Mouse (Mus musculus) hindbrain, embryonic 14.5 days (tissue): ENCODE measurements around the gene Emb. TPM values are rescaled to one million over a fixed set of nuclear protein-coding genes. Genes with fewer than 3 reads are reported as not detected.
A peak's percentile ranks its signal among the peaks of the same experiment; 100 is the strongest.

Experiments
- ATAC-seq: fragments of 200-750 bp; cut with Nextera tagmentation; 2 replicates; pipeline ENCODE4 v1.8.0; 2017; ENCODE audit warnings: moderate number of reproducible peaks, mild to moderate bottlenecking, moderate TSS enrichment, moderate library complexity; ENCODE audit not compliant: low FRiP score
- DNase-seq: peaks from one replicate; pipeline ENCODE4 v3.0.0-alpha.2; 2015; ENCODE audit warnings: low spot score
- H3K27ac ChIP-seq: fragments of 300-500 bp; sonication (generic); 2 replicates; pipeline ENCODE4 v1.5.1; 2014; ENCODE audit warnings: mild to moderate bottlenecking, moderate library complexity
- H3K27me3 ChIP-seq: fragments of 300-500 bp; sonication (generic); 2 replicates; pipeline ENCODE4 v1.6.1; 2014; ENCODE audit warnings: mild to moderate bottlenecking, low read length, mixed read lengths; ENCODE audit not compliant: control insufficient read depth, insufficient read depth
- H3K36me3 ChIP-seq: fragments of 300-500 bp; sonication (generic); replicated peaks from 2 replicates; pipeline ENCODE4 v1.6.1; 2014; ENCODE audit not compliant: control insufficient read depth, insufficient read depth
- H3K4me1 ChIP-seq: fragments of 300-500 bp; sonication (generic); replicated peaks from 2 replicates; pipeline ENCODE4 v1.6.1; 2014; ENCODE audit warnings: antibody characterized with exemption, low read length, mixed read lengths; ENCODE audit not compliant: control insufficient read depth, insufficient read depth
- H3K4me2 ChIP-seq: fragments of 300-500 bp; sonication (generic); replicated peaks from 2 replicates; pipeline ENCODE4 v1.6.1; 2014; ENCODE audit warnings: mild to moderate bottlenecking, moderate library complexity
- H3K4me3 ChIP-seq: fragments of 300-500 bp; sonication (generic); replicated peaks from 2 replicates; pipeline ENCODE4 v1.5.1; 2014; ENCODE audit warnings: mild to moderate bottlenecking, low read length
- H3K9ac ChIP-seq: fragments of 300-500 bp; sonication (generic); 2 replicates; pipeline ENCODE4 v1.6.1; 2014
- H3K9me3 ChIP-seq: fragments of 300-500 bp; sonication (generic); 2 replicates; pipeline ENCODE4 v1.6.1; 2016; ENCODE audit warnings: low read length; ENCODE audit not compliant: control insufficient read depth
- WGBS: fragments of 180-500 bp; shearing (Covaris S2); extraction: QIAGEN DNeasy Blood & Tissue Kit; methylation state at CpG from one replicate; pipeline ENCODE4 v1.1.7; 2014; 5-methylcytosine and 5-hydroxymethylcytosine counted together
- polyA plus RNA-seq: library from polyadenylated mRNA; unstranded; fragments of >200 nt; fragmentation: Nextera tagmentation; extraction: Ambion mirVana; gene quantifications from 2 replicates; pipeline ENCODE4 v1.2.1, GENCODE M21; 2014

Gene Emb
- polyA plus RNA-seq, 1 experiment from 2014 or later, result 14.9 TPM

DNA sequence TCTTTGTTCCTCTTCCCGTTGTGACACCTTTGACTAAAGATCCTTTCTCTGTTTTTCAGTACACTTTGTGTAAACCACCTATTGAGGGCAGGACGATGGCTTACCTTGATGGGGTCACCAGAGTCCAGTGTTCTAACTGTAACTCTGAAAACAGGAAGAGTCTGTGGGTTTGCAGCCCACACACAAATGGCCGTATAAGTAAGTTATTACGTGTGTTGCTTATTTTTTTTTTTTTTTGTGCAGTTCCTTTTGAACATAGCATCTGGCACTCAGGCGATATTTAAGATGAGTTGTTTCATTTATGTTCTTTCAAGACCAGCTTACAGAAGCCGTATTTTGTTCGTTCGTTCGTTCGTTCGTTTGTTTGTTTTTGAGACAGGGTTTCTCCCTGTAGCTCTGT lies 9.3 kb downstream of the Emb start:
- Histone ChIP-seq H3K36me3 (no peaks in the 10 kb centered on the region), H3K9ac (no peak overlapping the region), H3K27ac (no peak overlapping the region), H3K4me1 (peaks cover 16% of the 10 kb centered on the region), H3K4me3 (no peak overlapping the region), H3K4me2 (no peak overlapping the region), H3K9me3 (no peaks in the 10 kb centered on the region), H3K27me3 (no peaks in the 10 kb centered on the region)
- DNase-seq (no peak), ATAC-seq (no peak)
- WGBS, result 72% methylated on average over 11 of the region's 11 CpGs

- Histone ChIP-seq H3K9me3 (no peaks in the 10 kb centered on the region), H3K4me3 (no peak overlapping the region), H3K4me2 (no peak overlapping the region), H3K9ac (no peak overlapping the region), H3K4me1 (peaks cover 16% of the 10 kb centered on the region), H3K27me3 (no peaks in the 10 kb centered on the region), H3K27ac (no peak overlapping the region), H3K36me3 (no peaks in the 10 kb centered on the region)
- 82% methylated on average over 2 of the region's 2 CpGs for WGBS
- DNase-seq (no peak), ATAC-seq (no peak)
These were observed 9.8 kb downstream of the Emb start for GRCm38 (mm10) chr13:117218092-117218491.

DNA sequence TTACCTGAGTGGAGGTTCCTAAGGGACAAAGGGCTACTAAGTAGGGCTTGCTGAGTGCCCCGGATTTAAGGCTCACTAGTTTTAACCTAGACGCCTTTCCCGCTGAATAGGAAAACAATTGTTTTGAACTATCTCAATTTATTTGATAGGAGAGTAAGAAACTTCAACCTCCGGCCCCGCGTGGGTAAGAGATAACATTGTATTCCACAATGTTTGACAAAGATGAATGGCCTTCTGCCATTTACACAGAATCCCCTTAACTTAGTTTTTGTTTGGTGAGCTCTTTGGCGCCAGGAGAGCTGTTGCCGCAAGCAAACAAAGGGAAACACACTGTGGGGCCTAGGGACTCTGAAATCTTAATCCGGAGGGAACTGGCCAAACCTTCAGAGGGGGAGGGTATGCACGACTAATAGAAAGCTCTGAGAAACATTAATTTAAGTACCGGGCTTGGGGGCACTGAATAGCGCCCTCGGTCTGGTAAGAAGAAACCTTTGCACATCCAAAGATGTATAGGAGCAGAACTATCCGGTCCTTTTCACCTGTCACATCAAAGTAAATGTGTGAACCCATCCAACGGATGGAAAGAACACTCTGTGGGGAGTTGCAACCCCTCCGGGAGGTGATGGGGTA lies 11.7 kb downstream of the Emb start:
- Histone ChIP-seq H3K4me3 (peak overlapping the region; percentile 82), H3K9me3 (no peaks in the 10 kb centered on the region), H3K27ac (peak overlapping the region; percentile 86), H3K4me1 (peaks cover 16% of the 10 kb centered on the region), H3K36me3 (no peaks in the 10 kb centered on the region), H3K27me3 (no peaks in the 10 kb centered on the region), H3K9ac (peak overlapping the region; percentile 95), H3K4me2 (peak overlapping the region; percentile 80)
- DNase-seq, result no peak
- WGBS, result 2% methylated on average over 16 of the region's 16 CpGs
- ATAC-seq, result peak; percentile 6; the same call in 1 of the 2 replicates

- Histone ChIP-seq H3K9ac (peak within 1 kb of the TSS; percentile 95), H3K9me3 (no peaks in the 10 kb centered on the region), H3K4me1 (peaks cover 16% of the 10 kb centered on the region), H3K4me2 (peak within 1 kb of the TSS; percentile 80), H3K27ac (peak within 1 kb of the TSS; percentile 86), H3K4me3 (peak within 1 kb of the TSS; percentile 82), H3K36me3 (no peaks in the 10 kb centered on the region), H3K27me3 (no peaks in the 10 kb centered on the region)
- under 1% methylated on average over 67 of the region's 67 CpGs for WGBS
- DNase-seq (peak; percentile 67), ATAC-seq (peak; percentile 91)
These were observed 12.4 kb downstream of the Emb start, which contains the start of gene Gm17509 for GRCm38 (mm10) chr13:117220501-117221321. Gene Gm17509 (minus strand): TSS chr13:117221075.

- no peaks in the 10 kb centered on the region for H3K9me3 ChIP-seq
- no peaks in the 10 kb centered on the region for H3K27me3 ChIP-seq
- H3K9ac ChIP-seq, result no peak overlapping the region
- DNase-seq, result no peak
- H3K4me3 ChIP-seq, result no peak overlapping the region
- 53% methylated on average over 5 of the region's 5 CpGs for WGBS
- no peaks in the 10 kb centered on the region for H3K36me3 ChIP-seq
- peaks cover 16% of the 10 kb centered on the region for H3K4me1 ChIP-seq
- H3K4me2 ChIP-seq, result no peak overlapping the region
- ATAC-seq, result no peak
- H3K27ac ChIP-seq, result no peak overlapping the region
These were observed 14.8 kb downstream of the Emb start for GRCm38 (mm10) chr13:117223125-117223524.

DNA sequence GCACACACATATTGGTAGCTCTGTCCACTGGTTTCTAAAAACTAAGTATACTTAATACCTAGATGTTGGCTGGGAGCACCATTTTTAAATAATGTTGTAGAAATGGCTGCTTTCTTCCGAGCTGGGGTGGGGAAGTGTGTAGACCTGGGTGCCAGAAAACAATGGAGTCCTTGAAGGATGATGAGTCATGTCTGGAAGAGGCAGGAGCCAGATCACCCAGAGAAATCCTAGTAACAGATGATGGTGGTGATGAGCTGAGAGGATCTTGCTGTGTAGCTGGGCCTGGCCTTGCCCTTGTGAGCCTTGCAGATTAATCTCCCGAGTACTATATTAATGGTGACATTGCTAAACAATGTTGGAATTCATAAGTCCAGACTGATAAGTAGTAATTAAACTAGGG lies 16.6 kb downstream of the Emb start:
- Histone ChIP-seq H3K27ac (no peak overlapping the region), H3K4me2 (no peak overlapping the region), H3K4me3 (no peak overlapping the region), H3K27me3 (no peaks in the 10 kb centered on the region), H3K9ac (no peak overlapping the region), H3K36me3 (no peaks in the 10 kb centered on the region), H3K9me3 (no peaks in the 10 kb centered on the region), H3K4me1 (peaks cover 10% of the 10 kb centered on the region)
- ATAC-seq (no peak), DNase-seq (no peak)
- WGBS, result 75% methylated on average over 2 of the region's 2 CpGs

DNA sequence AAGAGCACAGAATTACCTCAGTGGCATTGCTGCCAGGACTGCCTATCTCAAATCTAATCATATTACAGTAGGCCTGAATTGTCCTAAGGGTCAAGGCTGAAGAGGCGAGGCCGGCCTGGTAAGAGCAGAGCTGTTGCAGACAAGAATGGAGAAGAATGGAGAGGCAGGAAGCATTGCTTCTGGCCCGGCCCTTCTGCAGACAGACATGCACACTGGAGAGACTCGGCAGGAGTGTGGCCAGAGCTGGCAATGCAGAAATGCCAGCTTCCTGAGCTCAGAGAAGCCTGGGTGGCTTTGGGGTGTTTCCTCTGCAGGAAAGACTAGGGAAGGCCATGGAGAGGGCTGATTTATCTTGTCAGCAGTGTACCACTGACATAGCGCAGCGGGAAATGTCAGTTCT lies 17.2 kb downstream of the Emb start:
- no peak for DNase-seq
- Histone ChIP-seq H3K4me2 (no peak overlapping the region), H3K36me3 (no peaks in the 10 kb centered on the region), H3K27ac (no peak overlapping the region), H3K4me3 (no peak overlapping the region), H3K9me3 (no peaks in the 10 kb centered on the region), H3K9ac (no peak overlapping the region), H3K27me3 (no peaks in the 10 kb centered on the region), H3K4me1 (peaks cover 5% of the 10 kb centered on the region; the same call in 1 of the 2 replicates)
- ATAC-seq, result no peak
- 77% methylated on average over 6 of the region's 6 CpGs for WGBS

DNA sequence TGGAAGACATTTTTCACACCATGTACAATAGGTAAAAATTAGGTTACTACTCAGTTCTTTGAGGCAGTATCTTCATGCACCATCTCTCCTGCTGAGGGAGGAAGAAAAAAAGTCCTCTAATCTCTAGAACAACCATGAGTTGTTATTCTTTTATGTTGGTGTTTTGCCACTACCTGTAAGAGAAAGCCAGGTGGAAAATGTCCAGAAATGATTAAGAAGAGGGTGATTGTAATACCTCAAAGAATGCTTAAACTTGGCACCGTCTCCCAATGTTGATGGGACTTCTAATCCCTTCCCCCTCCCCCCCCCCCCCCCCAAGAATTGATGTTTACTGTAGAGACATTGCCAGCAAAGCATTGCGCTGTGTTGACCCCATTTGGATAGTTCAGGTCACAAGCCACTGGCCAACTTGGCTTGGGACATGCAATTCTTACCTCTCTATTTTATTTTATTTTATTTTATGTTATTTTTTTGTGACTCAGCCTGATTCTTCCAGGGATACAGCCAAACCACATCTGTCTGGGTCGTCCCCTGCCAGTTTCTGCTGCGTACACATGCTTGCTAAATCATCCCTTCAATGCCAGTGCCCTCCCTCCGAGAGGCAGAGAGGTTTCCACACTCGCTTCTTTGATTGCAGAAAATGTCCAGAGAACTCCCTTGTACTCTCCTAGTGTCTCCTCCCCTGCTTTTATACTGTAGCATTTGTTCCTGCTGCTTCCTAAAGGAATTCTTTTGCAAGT lies 22.2 kb downstream of the Emb start:
- Histone ChIP-seq H3K4me2 (no peak overlapping the region), H3K27ac (no peak overlapping the region), H3K9ac (no peak overlapping the region), H3K4me3 (no peak overlapping the region), H3K4me1 (peaks cover 3% of the 10 kb centered on the region; the same call in 1 of the 2 replicates), H3K36me3 (no peaks in the 10 kb centered on the region), H3K9me3 (no peaks in the 10 kb centered on the region), H3K27me3 (no peaks in the 10 kb centered on the region)
- DNase-seq (no peak), ATAC-seq (no peak)
- 78% methylated on average over 6 of the region's 6 CpGs for WGBS

- Histone ChIP-seq H3K9me3 (no peaks in the 10 kb centered on the region), H3K27me3 (no peaks in the 10 kb centered on the region), H3K4me3 (no peak overlapping the region), H3K27ac (no peak overlapping the region), H3K36me3 (no peaks in the 10 kb centered on the region), H3K4me2 (no peak overlapping the region), H3K4me1 (peaks cover 10% of the 10 kb centered on the region; the same call in 1 of the 2 replicates), H3K9ac (no peak overlapping the region)
- DNase-seq (no peak), ATAC-seq (no peak)
- WGBS, result 97% methylated on average over 8 of the region's 8 CpGs
These were observed 25.5 kb downstream of the Emb start for GRCm38 (mm10) chr13:117233808-117234207.
